Mouse (Mus musculus) C2C12 (cell line): Measurements from ENCODE around the gene Gpr157. TPM values are rescaled to one million over a fixed set of nuclear protein-coding genes. Genes with fewer than 3 reads are reported as not detected.
A peak's percentile ranks its signal among the peaks of the same experiment; 100 is the strongest.

Source experiments
- H3K27me3 ChIP-seq: one replicate; pipeline ENCODE4 v1.6.1; 2011; ENCODE audit not compliant: control insufficient read depth, insufficient read depth, insufficient read length
- H3K36me3 ChIP-seq: one replicate; pipeline ENCODE4 v1.6.1; 2011; ENCODE audit not compliant: control insufficient read depth, insufficient read depth
- H3K4me3 ChIP-seq: one replicate; pipeline ENCODE4 v1.5.1; 2011; ENCODE audit warnings: mild to moderate bottlenecking, control low read depth; ENCODE audit not compliant: poor library complexity, insufficient read depth, severe bottlenecking
- H3K79me2 ChIP-seq: one replicate; pipeline ENCODE4 v1.6.1; 2011; ENCODE audit not compliant: control insufficient read depth, insufficient read depth
- H3K79me3 ChIP-seq: one replicate; pipeline ENCODE4 v1.6.1; 2011; ENCODE audit warnings: low read depth, control low read depth
- H3ac ChIP-seq: one replicate; pipeline ENCODE3; 2011; ENCODE audit warnings: low read depth; ENCODE audit not compliant: control insufficient read depth, insufficient read length
- CEBPB ChIP-seq: IDR thresholded peaks from one replicate; pipeline ENCODE4 v1.6.1; 2011; ENCODE audit warnings: low read depth, mild to moderate bottlenecking, control low read depth, moderate library complexity
- CTCF ChIP-seq: IDR thresholded peaks from one replicate; pipeline ENCODE4 v1.5.1; 2011; ENCODE audit not compliant: control insufficient read depth, insufficient read depth, insufficient read length
- FOSL1 ChIP-seq: IDR thresholded peaks from one replicate; pipeline ENCODE4 v1.8.0; 2011; ENCODE audit warnings: mild to moderate bottlenecking, low read length; ENCODE audit not compliant: poor library complexity, insufficient read depth, severe bottlenecking
- MAX ChIP-seq: IDR thresholded peaks from one replicate; pipeline ENCODE4 v1.6.1; 2011; ENCODE audit warnings: mild to moderate bottlenecking, control low read depth
- MYOD1 ChIP-seq: IDR thresholded peaks from one replicate; pipeline ENCODE4 v1.6.1; 2011; ENCODE audit warnings: low read depth; ENCODE audit not compliant: control insufficient read depth, insufficient read length
- MYOG ChIP-seq: IDR thresholded peaks from one replicate; pipeline ENCODE4 v1.6.1; 2011; ENCODE audit not compliant: control insufficient read depth, insufficient read length; ENCODE audit errors: extremely low read depth
- USF1 ChIP-seq: IDR thresholded peaks from one replicate; pipeline ENCODE4 v1.6.1; 2011; ENCODE audit warnings: low read depth, mild to moderate bottlenecking, control low read depth, moderate library complexity
- polyA plus RNA-seq: library from polyadenylated mRNA; unstranded; fragments of >200 nt; fragmentation: generic; extraction: Trizol; gene quantifications from one replicate; pipeline ENCODE4 v1.2.1, GENCODE M21; 2012; ENCODE audit warnings: missing spikeins

The Gpr157 gene
- polyA plus RNA-seq, 1 experiment = 0.25 TPM

GRCm38 (mm10) chr4:150105671-150106070 lies 18.5 kb downstream of the Gpr157 start:
- no peak overlapping the region for H3ac ChIP-seq
- H3K79me3 ChIP-seq = no peaks in the 10 kb centered on the region
- no peak overlapping the region for H3K4me3 ChIP-seq
- H3K36me3 ChIP-seq = no peaks in the 10 kb centered on the region
- no peaks in the 10 kb centered on the region for H3K79me2 ChIP-seq
- H3K27me3 ChIP-seq = no peaks in the 10 kb centered on the region
- TF ChIP-seq CEBPB (no peak), FOSL1 (no peak), USF1 (no peak), MYOG (no peak), CTCF (no peak), MAX (no peak), MYOD1 (no peak)

DNA sequence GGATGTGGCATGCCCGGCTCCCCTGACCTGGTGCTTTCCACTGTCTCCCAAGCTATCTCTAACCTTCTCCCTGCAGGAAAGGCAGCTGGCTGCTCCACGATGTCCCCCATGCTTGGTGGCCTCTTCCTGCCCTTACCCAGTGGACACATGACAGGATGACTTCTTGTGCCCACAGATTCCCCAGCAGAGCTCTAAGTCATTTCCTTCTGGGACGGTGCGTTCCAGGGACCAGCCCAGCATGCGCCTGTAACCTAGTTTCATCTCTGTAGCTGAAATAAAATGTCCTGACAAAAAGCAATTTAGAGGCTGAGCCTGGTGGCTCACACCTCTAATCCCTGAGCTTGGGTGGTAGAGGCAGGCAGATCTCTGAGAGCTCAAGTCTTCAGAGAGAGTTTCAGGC lies 19.5 kb downstream of the Gpr157 start:
- Histone ChIP-seq H3K27me3 (no peaks in the 10 kb centered on the region), H3K4me3 (no peak overlapping the region), H3ac (no peak overlapping the region), H3K79me3 (no peaks in the 10 kb centered on the region), H3K79me2 (no peaks in the 10 kb centered on the region), H3K36me3 (no peaks in the 10 kb centered on the region)
- TF ChIP-seq FOSL1 = no peak
- no peak for TF ChIP-seq CEBPB
- no peak for TF ChIP-seq MAX
- TF ChIP-seq MYOD1 = no peak
- no peak for TF ChIP-seq MYOG
- no peak for TF ChIP-seq CTCF
- no peak for TF ChIP-seq USF1

- H3K79me3 ChIP-seq = no peaks in the 10 kb centered on the region
- no peak for TF ChIP-seq CEBPB
- TF ChIP-seq FOSL1 = no peak
- TF ChIP-seq MYOD1 = no peak
- TF ChIP-seq MYOG = no peak
- TF ChIP-seq CTCF = no peak
- TF ChIP-seq USF1 = no peak
- no peak for TF ChIP-seq MAX
- no peaks in the 10 kb centered on the region for H3K79me2 ChIP-seq
- H3K27me3 ChIP-seq = no peaks in the 10 kb centered on the region
- no peak overlapping the region for H3K4me3 ChIP-seq
- H3K36me3 ChIP-seq = no peaks in the 10 kb centered on the region
- H3ac ChIP-seq = no peak overlapping the region
Measured at GRCm38 (mm10) chr4:150109636-150110035, 22.5 kb downstream of the Gpr157 start.

- Histone ChIP-seq H3K4me3 (no peak overlapping the region), H3K79me2 (no peaks in the 10 kb centered on the region), H3K27me3 (no peaks in the 10 kb centered on the region), H3ac (no peak overlapping the region), H3K36me3 (no peaks in the 10 kb centered on the region), H3K79me3 (no peaks in the 10 kb centered on the region)
- no peak for TF ChIP-seq CEBPB
- TF ChIP-seq MAX = no peak
- TF ChIP-seq FOSL1 = no peak
- TF ChIP-seq MYOG = no peak
- TF ChIP-seq CTCF = no peak
- no peak for TF ChIP-seq MYOD1
- TF ChIP-seq USF1 = no peak
Measured at GRCm38 (mm10) chr4:150110373-150110772, 23.2 kb downstream of the Gpr157 start.

DNA sequence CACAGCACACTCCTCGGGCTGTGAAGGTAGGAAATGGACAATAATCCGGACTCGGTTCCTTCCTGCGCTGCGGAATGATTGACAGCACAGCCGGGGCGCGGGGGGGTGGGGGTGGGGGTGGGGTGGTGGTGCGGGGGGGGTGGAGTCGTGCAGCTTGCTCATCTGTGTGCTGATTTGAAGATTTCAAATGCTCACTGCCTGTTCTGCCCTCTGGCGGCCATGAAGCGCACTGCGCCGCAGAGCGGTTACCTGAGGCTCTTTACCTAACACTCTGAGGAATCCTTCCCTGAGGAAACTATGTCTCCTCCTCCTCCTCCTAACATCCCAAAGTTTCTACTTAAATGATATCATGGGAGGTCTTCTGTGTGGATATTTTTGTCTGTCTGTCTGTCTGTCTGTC lies 25.7 kb downstream of the Gpr157 start:
- Histone ChIP-seq H3K4me3 (no peak overlapping the region), H3ac (no peak overlapping the region), H3K79me2 (no peaks in the 10 kb centered on the region), H3K27me3 (no peaks in the 10 kb centered on the region), H3K36me3 (no peaks in the 10 kb centered on the region), H3K79me3 (no peaks in the 10 kb centered on the region)
- TF ChIP-seq CTCF (peak; percentile 39), USF1 (no peak)

DNA sequence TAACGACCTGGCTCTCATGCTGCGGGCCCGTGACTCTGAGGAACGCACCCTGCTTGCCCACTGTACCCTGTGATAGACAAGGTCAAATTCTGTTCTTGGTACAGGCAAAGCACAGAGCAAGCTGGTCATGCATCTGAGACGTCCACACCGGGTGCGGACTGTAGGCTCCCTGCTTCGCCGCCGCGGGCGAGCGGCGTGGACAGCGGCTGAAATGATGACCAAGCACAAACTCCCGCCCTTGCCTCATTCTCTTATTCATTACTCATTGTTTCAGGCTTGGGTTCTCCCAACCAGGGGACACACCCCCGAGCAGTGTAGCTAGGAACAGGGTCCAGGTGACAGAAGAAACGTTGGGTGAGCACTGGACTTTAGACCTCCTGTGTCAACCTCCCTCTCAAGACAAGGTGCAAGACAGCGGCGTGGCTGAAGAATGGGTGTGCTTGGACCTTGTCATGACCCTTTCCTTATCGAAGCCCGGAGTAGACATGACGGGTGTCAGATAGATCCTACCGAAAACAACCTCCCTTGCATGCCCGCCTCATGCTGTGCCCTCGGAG lies 27.4 kb downstream of the Gpr157 start:
- no peaks in the 10 kb centered on the region for H3K27me3 ChIP-seq
- no peak overlapping the region for H3K4me3 ChIP-seq
- TF ChIP-seq USF1 (no peak), MAX (no peak), CTCF (no peak)
- H3K79me2 ChIP-seq = no peaks in the 10 kb centered on the region
- no peak overlapping the region for H3ac ChIP-seq
- H3K79me3 ChIP-seq = no peaks in the 10 kb centered on the region
- no peaks in the 10 kb centered on the region for H3K36me3 ChIP-seq
